Mouse (Mus musculus) mouse embryonic stem cell (cell line): Measurements from ENCODE around the gene Gtf2i.
"Not testable (repeated sequence)": the region's sequence is repeated elsewhere in the genome, so short reads cannot be mapped to it uniquely, and the experiment has no call there.

Experiments used
- in situ Hi-C, 2 experiments: fragments of 300-500 bp; cut with MboI; formaldehyde crosslinking; loops; 1 replicate in 1 of 2; 3 replicates in 1 of 2; pipeline ENCODE4 v1.14.3; 2019 to 2020; ENCODE audit warnings: low sequenced_read_pairs in 2 of 2, low pct_unique_long_range_greater_than_20kb in 1 of 2, mixed read lengths in 1 of 2; ENCODE audit not compliant: unreplicated experiment in 1 of 2

Gtf2i gene

GRCm38 (mm10) chr5:134314688-134315622 lies at the start of gene Gtf2i:
Gene Gtf2i (minus strand): TSS chr5:134314760.
- in situ Hi-C loops = no loop called here

GRCm38 (mm10) chr5:134359101-134359500 lies 44.5 kb upstream of the Gtf2i start:
- in situ Hi-C loops = no loop called here

GRCm38 (mm10) chr5:134355372-134355771 lies 40.8 kb upstream of the Gtf2i start:
- in situ Hi-C loops = not testable (repeated sequence)

- in situ Hi-C loops = no loop called here
These were observed 38.6 kb upstream of the Gtf2i start for GRCm38 (mm10) chr5:134353117-134353516.

GRCm38 (mm10) chr5:134352527-134353001 lies 38.0 kb upstream of the Gtf2i start:
- in situ Hi-C loops = no loop called here

GRCm38 (mm10) chr5:134350660-134351059 lies 36.1 kb upstream of the Gtf2i start:
- in situ Hi-C loops = no loop called here

- in situ Hi-C loops = no loop called here
These were observed 32.5 kb upstream of the Gtf2i start for GRCm38 (mm10) chr5:134347066-134347465.

- in situ Hi-C loops = no loop called here
These were observed 30.9 kb upstream of the Gtf2i start for GRCm38 (mm10) chr5:134345449-134345848.

- in situ Hi-C loops = loop anchor here (5.0 kb wide), 2 partner anchors 152 to 167 kb away; partner anchors contain the start of gene Rcc1l (in 1 of the 2)
These were observed 29.5 kb upstream of the Gtf2i start for GRCm38 (mm10) chr5:134344076-134344475.

- in situ Hi-C loops = loop anchor here (5.0 kb wide), 2 partner anchors 151 to 166 kb away; partner anchors contain the start of gene Rcc1l (in 1 of the 2)
These were observed 29.0 kb upstream of the Gtf2i start for GRCm38 (mm10) chr5:134343530-134343929.

- in situ Hi-C loops = loop anchor here (5.0 kb wide), 2 partner anchors 150 to 165 kb away; partner anchors contain the start of gene Rcc1l (in 1 of the 2)
These were observed 28.1 kb upstream of the Gtf2i start for GRCm38 (mm10) chr5:134342503-134343205.

- in situ Hi-C loops = loop anchor here (5.0 kb wide), 2 partner anchors 149 to 164 kb away; partner anchors contain the start of gene Rcc1l (in 1 of the 2)
These were observed 27.2 kb upstream of the Gtf2i start for GRCm38 (mm10) chr5:134341721-134342120.

- in situ Hi-C loops = loop anchor here (5.0 kb wide), 2 partner anchors 149 to 164 kb away; partner anchors contain the start of gene Rcc1l (in 1 of the 2)
These were observed 26.8 kb upstream of the Gtf2i start for GRCm38 (mm10) chr5:134341321-134341720.

- in situ Hi-C loops = loop anchor here (5.0 kb wide), 2 partner anchors 148 to 163 kb away; partner anchors contain the start of gene Rcc1l (in 1 of the 2)
These were observed 25.6 kb upstream of the Gtf2i start for GRCm38 (mm10) chr5:134340101-134340522.

GRCm38 (mm10) chr5:134337012-134337411 lies 22.5 kb upstream of the Gtf2i start:
- in situ Hi-C loops = not testable (repeated sequence)

GRCm38 (mm10) chr5:134332743-134333142 lies 18.2 kb upstream of the Gtf2i start:
- in situ Hi-C loops = no loop called here

GRCm38 (mm10) chr5:134330082-134330481 lies 15.5 kb upstream of the Gtf2i start:
- in situ Hi-C loops = no loop called here

GRCm38 (mm10) chr5:134329311-134329710 lies 14.8 kb upstream of the Gtf2i start:
- in situ Hi-C loops = no loop called here
